Comparison of ENCODE assay signal across 8 mouse cellular contexts in genomic region chr7:138840594-138841021, GRCm38 (mm10). TPM values are rescaled to one million over a fixed set of nuclear protein-coding genes. Genes with fewer than 3 reads are reported as not detected.
A peak's percentile ranks its signal among the peaks of the same experiment; 100 is the strongest.
DNase-seq lines count a peak whose midpoint lies in the region; ATAC-seq and TF ChIP-seq lines count a peak whose summit lies in the region.

No protein-coding gene starts in this region.

- 26% methylated on average over 4 of the region's 4 CpGs for WGBS in embryonic facial prominence, embryonic 15.5 days
- 60% methylated on average over 4 of the region's 4 CpGs for WGBS in heart, embryonic 10.5 days
- 46% methylated on average over 4 of the region's 4 CpGs for WGBS in liver, postnatal 0 days (ENCODE audit: insufficient replicate concordance)

- peak; percentile 49 to 57 for DNase-seq in adrenal gland, postnatal 4 days (ENCODE audit: low spot score in 2 of 2)
- peak; percentile 85 for DNase-seq in heart, embryonic 10.5 days (ENCODE audit: low spot score)
- peak; percentile 84 to 89 for DNase-seq in kidney, postnatal 36 days
- DNase-seq in liver, postnatal 0 days, result peak; percentile 77
- peak; percentile 86 for DNase-seq in retina, postnatal 1 day
- peak; percentile 42 for DNase-seq in urinary bladder, adult 2 months (ENCODE audit: low spot score)

- peaks cover 83% of the 10 kb centered on the region for H3K36me3 ChIP-seq in E14TG2a.4 (ENCODE audit: insufficient read depth, low read length)
- H3K36me3 ChIP-seq in embryonic facial prominence, embryonic 15.5 days, result peaks cover 11% of the 10 kb centered on the region
- peaks cover 10% of the 10 kb centered on the region for H3K36me3 ChIP-seq in heart, embryonic 10.5 days
- H3K36me3 ChIP-seq in liver, postnatal 0 days (replicated peaks; ENCODE audit: insufficient read depth, low read length), result peaks cover 7% of the 10 kb centered on the region; the same call in 1 of the 2 replicates

- TF ChIP-seq CTCF in E14TG2a.4 (conservative IDR thresholded peaks at IDR 0.05; ENCODE audit: low read length), result peak; percentile 58
- TF ChIP-seq CTCF in liver, postnatal 0 days (IDR thresholded peaks at IDR 0.05; ENCODE audit: low read depth), result peak; percentile 86

- H3K27me3 ChIP-seq in E14TG2a.4 (ENCODE audit: insufficient read depth, low read length), result no peaks in the 10 kb centered on the region
- H3K27me3 ChIP-seq in embryonic facial prominence, embryonic 15.5 days, result no peaks in the 10 kb centered on the region
- H3K27me3 ChIP-seq in heart, embryonic 10.5 days (ENCODE audit: insufficient read depth, poor library complexity, severe bottlenecking), result no peaks in the 10 kb centered on the region
- H3K27me3 ChIP-seq in liver, postnatal 0 days (ENCODE audit: insufficient read depth, low read length), result no peaks in the 10 kb centered on the region

- peaks cover 55% of the 10 kb centered on the region for H3K4me1 ChIP-seq in E14TG2a.4 (replicated peaks; ENCODE audit: low read depth, low read length)
- peaks cover 21% of the 10 kb centered on the region for H3K4me1 ChIP-seq in embryonic facial prominence, embryonic 15.5 days
- peaks cover 23% of the 10 kb centered on the region for H3K4me1 ChIP-seq in heart, embryonic 10.5 days
- H3K4me1 ChIP-seq in liver, postnatal 0 days (ENCODE audit: insufficient read depth), result peaks cover 25% of the 10 kb centered on the region

- ATAC-seq in embryonic facial prominence, embryonic 15.5 days (ENCODE audit: insufficient number of reproducible peaks, low FRiP score, low TSS enrichment, low read depth), result 0 out of 2 replicates have a peak, but pooled peaks have one; percentile 25
- peak; percentile 35; the same call in 1 of the 2 replicates for ATAC-seq in liver, postnatal 0 days

- no peak overlapping the region for H3K4me3 ChIP-seq in E14TG2a.4 (replicated peaks; ENCODE audit: low read length)
- H3K4me3 ChIP-seq in embryonic facial prominence, embryonic 15.5 days (replicated peaks), result no peak overlapping the region
- no peak overlapping the region for H3K4me3 ChIP-seq in heart, embryonic 10.5 days
- no peak overlapping the region for H3K4me3 ChIP-seq in liver, postnatal 0 days (ENCODE audit: low read depth, low read length)

- H3K9ac ChIP-seq in embryonic facial prominence, embryonic 15.5 days, result no peak overlapping the region
- no peak overlapping the region for H3K9ac ChIP-seq in liver, postnatal 0 days (replicated peaks)

- H3K27ac ChIP-seq in embryonic facial prominence, embryonic 15.5 days (replicated peaks), result no peak overlapping the region
- no peak overlapping the region for H3K27ac ChIP-seq in heart, embryonic 10.5 days
- H3K27ac ChIP-seq in liver, postnatal 0 days (ENCODE audit: low read depth), result no peak overlapping the region

- TF ChIP-seq EP300 in liver, postnatal 0 days (IDR thresholded peaks at IDR 0.05; ENCODE audit: low read depth), result no peak

- H3K4me2 ChIP-seq in embryonic facial prominence, embryonic 15.5 days (replicated peaks), result no peak overlapping the region
- no peak overlapping the region for H3K4me2 ChIP-seq in liver, postnatal 0 days (ENCODE audit: low read depth, low read length)

- H3K9me3 ChIP-seq in E14TG2a.4 (ENCODE audit: low read length), result no peaks in the 10 kb centered on the region
- H3K9me3 ChIP-seq in embryonic facial prominence, embryonic 15.5 days (replicated peaks), result no peaks in the 10 kb centered on the region
- H3K9me3 ChIP-seq in heart, embryonic 10.5 days, result no peaks in the 10 kb centered on the region
- no peaks in the 10 kb centered on the region for H3K9me3 ChIP-seq in liver, postnatal 0 days (ENCODE audit: low read length)

RNA-seq across cellular contexts. Expression of gene Ppp2r2d, which starts 5.3 kb away (rescaled TPM):
- 10 to 100 TPM; 64.3 to 69.6 TPM for total RNA-seq in adrenal gland, postnatal 4 days (2021)
- 37.7 and 39.1 TPM in 2 replicates for polyA plus RNA-seq in embryonic facial prominence, embryonic 15.5 days (2015; fragmentation: Nextera tagmentation; extraction: Ambion mirVana)
- 36.7 and 46.2 TPM in 2 replicates for polyA plus RNA-seq in heart, embryonic 10.5 days (2016; fragmentation: Nextera tagmentation; extraction: Ambion mirVana)
- 17.2 and 18.9 TPM in 2 replicates for polyA plus RNA-seq in liver, postnatal 0 days (2015; fragmentation: Nextera tagmentation; extraction: Ambion mirVana)
- 36.9 and 38.5 TPM in 2 replicates for polyA plus RNA-seq in urinary bladder, adult 2 months (2012; rRNA removed)

RNA-seq across cellular contexts. Expression of gene Mapk1ip1, which starts 5.5 kb away (rescaled TPM):
- total RNA-seq in adrenal gland, postnatal 4 days (2021), result 10 to 100 TPM; 25.7 to 26.2 TPM
- 16.5 and 16.7 TPM in 2 replicates for polyA plus RNA-seq in embryonic facial prominence, embryonic 15.5 days (2015; fragmentation: Nextera tagmentation; extraction: Ambion mirVana)
- polyA plus RNA-seq in heart, embryonic 10.5 days (2016; fragmentation: Nextera tagmentation; extraction: Ambion mirVana), result 10.0 and 10.8 TPM in 2 replicates
- 5.2 and 5.5 TPM in 2 replicates for polyA plus RNA-seq in liver, postnatal 0 days (2015; fragmentation: Nextera tagmentation; extraction: Ambion mirVana)
- polyA plus RNA-seq in urinary bladder, adult 2 months (2012; rRNA removed), result 43.6 and 47.4 TPM in 2 replicates
